Mouse (Mus musculus): Measurements from ENCODE around the gene Ppp1r11.

DNA sequence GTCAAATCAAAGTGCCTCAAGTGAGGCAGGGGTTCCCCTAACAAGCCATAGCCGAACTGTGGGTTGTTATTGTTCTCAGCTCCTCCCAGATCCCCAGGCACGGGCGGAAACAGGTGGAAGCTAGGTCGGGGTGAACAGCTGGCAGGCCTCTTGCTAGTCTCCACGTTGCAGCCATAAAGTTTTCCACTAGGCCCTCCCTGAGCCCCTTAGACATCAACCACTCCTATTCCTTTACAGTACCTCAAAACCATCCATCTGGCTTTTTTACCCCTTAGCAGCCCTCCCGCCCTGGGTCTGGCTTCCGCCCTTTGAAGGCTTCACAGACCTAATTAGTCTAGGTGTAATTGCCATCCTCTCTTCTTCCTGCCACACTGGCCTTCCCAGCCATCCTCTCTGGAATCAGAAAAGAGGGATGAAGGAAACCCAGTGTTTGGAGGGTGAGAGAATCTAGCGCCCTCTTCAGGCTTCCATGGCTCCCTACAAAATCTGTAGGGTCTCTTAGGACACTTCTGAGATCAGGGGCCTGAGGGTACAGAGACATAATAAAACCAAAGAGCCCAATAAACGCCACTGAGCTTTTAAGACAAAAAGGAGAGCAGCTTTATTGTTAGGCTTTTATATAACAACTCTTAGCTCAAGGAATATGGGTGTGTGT is 7.3 kb downstream of the Ppp1r11 start:
- TF ChIP-seq POLR2A (IDR thresholded peaks at IDR 0.05; ENCODE audit: low read depth, low read length) (no peak), CTCF (conservative IDR thresholded peaks at IDR 0.05; ENCODE audit: insufficient read depth, insufficient read length, low read depth, low read length) (peak; percentile 14; the same call in 1 of the 2 replicates)
